Mouse (Mus musculus) urinary bladder, postnatal 10 days (tissue): ENCODE results near the gene Gm3402.
"Not testable (repeated sequence)": the region's sequence is repeated elsewhere in the genome, so short reads cannot be mapped to it uniquely, and the experiment has no call there.

Source experiments
- DNase-seq: peaks from one replicate; pipeline ENCODE4 v3.0.0; 2022; ENCODE audit warnings: low spot score

The Gm3402 gene

DNA sequence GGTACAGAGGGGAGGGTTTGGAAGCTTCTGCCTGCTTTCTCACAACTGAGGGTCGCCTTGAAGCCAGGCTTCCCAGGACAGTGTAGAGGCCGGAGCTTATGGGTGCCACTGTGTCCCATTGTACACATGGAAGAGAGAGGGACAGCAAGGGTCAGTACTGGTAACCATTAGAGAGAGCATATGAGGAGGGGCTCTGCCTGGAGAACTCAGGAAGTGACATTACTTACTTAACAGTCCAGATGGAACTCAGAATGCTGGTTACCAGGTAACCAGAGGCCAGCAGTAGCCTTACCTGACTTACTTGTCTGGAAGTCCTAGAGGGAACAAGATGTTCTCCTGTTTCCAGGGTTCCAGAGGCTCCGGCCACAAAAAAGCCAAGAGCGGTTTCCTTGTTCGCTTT lies at the start of gene Gm3402:
Gene Gm3402 (plus strand): TSS at position 301 of the 400 bp plus-strand sequence.
- DNase-seq = not testable (repeated sequence)

DNA sequence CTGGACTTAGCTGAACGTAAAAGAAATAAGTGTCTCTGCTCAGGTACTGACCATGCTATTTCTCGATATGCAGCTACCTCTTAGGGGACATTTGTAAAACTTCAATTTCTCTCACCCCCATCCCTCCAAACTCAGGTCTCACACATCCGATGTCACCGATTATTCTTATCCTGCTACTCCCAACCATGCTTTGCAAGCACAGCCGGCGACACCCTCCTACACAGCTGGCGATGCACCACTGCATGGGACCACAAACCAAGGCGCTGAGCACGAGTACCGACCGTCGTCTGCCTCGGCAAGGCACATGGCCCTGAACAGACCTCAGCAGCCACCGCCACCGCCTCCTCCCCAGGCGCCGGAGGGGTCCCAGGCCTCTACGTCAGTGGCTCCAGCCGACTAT lies 47.3 kb upstream of the Gm3402 start:
- no peak for DNase-seq

DNA sequence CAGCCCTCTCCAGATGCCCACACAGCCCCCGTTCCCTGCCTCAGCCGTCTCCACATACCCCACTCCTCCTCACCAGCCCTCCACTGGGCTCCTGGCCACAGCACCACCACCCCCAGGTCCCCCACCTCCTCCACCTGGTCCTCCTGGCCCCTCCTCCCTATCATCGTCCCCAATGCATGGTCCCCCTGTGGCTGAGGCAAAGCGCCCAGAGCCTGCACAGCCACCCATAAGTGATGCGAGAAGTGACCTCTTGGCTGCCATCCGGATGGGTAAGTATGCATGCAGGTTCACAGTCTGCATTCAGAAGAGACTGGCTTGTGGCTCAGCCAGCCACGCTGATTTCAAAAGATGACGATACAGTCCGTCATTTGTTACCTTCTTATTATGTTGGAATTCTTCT lies 45.6 kb upstream of the Gm3402 start:
- DNase-seq = no peak

DNA sequence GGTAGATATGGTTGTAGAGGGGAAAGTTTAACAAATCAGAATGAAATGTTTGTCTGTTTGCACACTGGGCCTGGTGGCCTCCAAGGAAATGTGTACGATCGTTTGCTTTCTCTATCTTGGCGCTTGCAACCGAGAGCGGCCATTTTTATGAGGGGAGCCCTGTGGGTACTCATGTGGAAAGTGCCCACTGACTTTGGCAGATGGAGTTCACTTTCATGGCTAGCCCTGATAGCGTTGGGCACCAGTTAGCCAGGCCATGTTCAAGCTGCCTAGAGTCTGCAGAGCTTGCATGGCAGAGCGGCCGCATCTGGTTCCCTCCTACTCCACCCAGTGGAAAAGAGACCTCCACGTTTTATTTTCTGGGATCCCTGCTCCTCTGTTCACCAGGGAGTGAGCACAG lies 43.1 kb upstream of the Gm3402 start:
- no peak for DNase-seq

DNA sequence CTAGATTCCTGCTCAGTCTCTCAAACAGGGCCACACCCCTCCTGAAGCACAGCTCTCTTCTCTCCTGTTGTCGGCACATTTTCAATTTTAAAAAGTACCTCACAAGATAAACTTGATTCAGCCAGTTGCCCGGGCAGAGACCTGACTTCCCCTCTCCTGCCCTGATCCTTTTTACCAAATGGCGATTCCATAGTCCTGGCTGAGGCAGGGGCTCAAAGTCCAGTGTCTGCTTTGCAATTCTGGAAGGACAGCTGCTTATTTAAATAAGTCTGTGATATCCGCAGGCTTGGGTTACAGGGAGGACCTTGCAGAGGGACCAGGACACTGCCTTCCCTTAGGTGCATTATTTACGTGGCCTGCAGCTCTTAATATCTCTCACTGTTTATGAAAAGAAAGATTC lies 42.6 kb upstream of the Gm3402 start:
- DNase-seq = no peak

DNA sequence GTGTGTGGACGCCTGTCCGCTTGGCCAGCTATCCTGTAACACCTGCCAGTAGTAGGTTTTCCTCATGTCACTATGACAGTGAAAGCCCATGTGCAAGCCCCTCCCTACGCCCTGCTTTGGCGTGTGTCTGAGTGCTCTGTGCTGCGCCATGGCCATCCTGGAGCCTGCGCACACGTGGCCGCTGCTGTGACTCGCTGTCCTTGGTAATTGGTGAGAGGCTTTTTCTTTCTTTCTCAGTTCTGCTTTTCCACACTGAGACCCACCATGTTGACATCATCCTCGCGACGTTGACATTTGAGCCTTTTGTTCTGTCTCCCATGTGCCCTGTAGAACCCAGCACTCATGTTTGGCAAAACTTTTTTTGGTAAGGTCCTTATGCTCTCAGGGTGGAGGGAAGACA lies 42.1 kb upstream of the Gm3402 start:
- DNase-seq = no peak

DNA sequence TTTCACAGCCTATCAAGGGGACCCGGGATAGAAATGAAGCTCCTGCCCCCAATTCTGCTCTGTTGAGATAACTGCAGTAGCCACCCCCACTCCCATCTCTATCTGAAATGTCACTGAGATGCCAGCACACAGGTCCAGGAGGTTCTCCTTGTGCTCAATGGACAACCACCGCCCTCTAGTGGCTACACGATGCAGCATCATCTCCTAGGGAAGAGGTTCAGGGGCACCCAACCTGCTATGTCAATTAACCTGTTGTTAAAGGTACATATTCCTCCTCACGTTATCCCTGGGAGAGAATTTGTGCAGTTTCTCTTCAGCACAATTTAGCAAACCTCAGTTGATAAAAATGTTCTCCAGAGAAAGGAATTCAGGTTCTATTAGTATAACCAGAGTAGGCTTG lies 34.4 kb upstream of the Gm3402 start:
- DNase-seq = not testable (repeated sequence)

DNA sequence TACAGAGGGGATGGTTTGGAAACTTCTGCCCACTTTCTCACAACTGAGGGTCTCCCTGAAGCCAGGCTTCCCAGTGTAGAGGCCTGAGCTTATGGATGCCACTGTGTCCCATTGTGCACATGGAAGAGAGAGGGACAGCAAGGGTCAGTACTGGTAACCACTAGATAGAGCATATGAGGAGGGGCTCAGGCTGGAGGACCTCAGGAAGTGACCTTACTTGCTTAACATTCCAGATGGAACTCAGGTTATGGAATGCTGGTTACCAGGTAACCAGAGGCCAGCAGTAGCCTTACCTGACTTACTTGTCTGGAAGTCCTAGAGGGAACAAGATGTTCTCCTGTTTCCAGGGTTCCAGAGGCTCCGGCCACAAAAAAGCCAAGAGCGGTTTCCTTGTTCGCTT lies 32.3 kb upstream of the Gm3402 start, which contains the start of gene Gm6408:
Gene Gm6408 (plus strand): TSS at position 301 of the 400 bp plus-strand sequence.
- DNase-seq = not testable (repeated sequence)

DNA sequence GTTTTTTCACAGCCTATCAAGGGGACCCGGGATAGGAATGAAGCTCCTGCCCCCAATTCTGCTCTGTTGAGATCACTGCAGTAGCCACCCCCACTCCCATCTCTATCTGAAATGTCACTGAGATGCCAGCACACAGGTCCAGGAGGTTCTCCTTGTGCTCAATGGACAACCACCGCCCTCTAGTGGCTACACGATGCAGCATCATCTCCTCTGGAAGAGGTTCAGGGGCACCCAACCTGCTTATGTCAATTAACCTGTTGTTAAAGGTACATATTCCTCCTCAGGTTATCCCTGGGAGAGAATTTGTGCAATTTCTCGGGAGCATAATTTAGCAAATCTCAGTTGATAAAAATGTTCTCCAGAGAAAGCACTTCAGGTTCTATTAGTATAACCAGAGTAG lies 25.0 kb upstream of the Gm3402 start:
- DNase-seq = not testable (repeated sequence)

DNA sequence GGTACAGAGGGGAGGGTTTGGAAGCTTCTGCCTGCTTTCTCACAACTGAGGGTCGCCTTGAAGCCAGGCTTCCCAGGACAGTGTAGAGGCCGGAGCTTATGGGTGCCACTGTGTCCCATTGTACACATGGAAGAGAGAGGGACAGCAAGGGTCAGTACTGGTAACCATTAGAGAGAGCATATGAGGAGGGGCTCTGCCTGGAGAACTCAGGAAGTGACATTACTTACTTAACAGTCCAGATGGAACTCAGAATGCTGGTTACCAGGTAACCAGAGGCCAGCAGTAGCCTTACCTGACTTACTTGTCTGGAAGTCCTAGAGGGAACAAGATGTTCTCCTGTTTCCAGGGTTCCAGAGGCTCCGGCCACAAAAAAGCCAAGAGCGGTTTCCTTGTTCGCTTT lies 22.9 kb upstream of the Gm3402 start, which contains the start of gene Gm6370:
Gene Gm6370 (plus strand): TSS at position 301 of the 400 bp plus-strand sequence.
- not testable (repeated sequence) for DNase-seq

DNA sequence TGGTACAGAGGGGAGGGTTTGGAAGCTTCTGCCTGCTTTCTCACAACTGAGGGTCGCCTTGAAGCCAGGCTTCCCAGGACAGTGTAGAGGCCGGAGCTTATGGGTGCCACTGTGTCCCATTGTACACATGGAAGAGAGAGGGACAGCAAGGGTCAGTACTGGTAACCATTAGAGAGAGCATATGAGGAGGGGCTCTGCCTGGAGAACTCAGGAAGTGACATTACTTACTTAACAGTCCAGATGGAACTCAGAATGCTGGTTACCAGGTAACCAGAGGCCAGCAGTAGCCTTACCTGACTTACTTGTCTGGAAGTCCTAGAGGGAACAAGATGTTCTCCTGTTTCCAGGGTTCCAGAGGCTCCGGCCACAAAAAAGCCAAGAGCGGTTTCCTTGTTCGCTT lies 11.8 kb upstream of the Gm3402 start, which contains the start of gene 4930449I24Rik:
Gene 4930449I24Rik (plus strand): TSS at position 301 of the 400 bp plus-strand sequence.
- DNase-seq = not testable (repeated sequence)

DNA sequence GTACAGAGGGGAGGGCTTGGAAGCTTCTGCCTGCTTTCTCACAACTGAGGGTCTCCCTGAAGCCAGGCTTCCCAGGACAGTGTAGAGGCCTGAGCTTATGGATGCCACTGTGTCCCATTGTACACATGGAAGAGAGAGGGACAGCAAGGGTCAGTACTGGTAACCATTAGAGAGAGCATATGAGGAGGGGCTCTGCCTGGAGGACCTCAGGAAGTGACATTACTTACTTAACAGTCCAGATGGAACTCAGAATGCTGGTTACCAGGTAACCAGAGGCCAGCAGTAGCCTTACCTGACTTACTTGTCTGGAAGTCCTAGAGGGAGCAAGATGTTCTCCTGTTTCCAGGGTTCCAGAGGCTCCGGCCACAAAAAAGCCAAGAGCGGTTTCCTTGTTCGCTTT lies 11.6 kb downstream of the Gm3402 start, which contains the start of gene Gm3404:
Gene Gm3404 (plus strand): TSS at position 301 of the 400 bp plus-strand sequence.
- not testable (repeated sequence) for DNase-seq

DNA sequence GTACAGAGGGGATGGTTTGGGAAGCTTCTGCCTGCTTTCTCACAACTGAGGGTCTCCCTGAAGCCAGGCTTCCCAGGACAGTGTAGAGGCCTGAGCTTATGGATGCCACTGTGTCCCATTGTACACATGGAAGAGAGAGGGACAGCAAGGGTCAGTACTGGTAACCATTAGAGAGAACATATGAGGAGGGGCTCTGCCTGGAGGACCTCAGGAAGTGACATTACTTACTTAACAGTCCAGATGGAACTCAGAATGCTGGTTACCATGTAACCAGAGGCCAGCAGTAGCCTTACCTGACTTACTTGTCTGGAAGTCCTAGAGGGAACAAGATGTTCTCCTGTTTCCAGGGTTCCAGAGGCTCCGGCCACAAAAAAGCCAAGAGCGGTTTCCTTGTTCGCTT lies 23.4 kb downstream of the Gm3402 start, which contains the start of gene Gm3409:
Gene Gm3409 (plus strand): TSS at position 301 of the 400 bp plus-strand sequence.
- not testable (repeated sequence) for DNase-seq

DNA sequence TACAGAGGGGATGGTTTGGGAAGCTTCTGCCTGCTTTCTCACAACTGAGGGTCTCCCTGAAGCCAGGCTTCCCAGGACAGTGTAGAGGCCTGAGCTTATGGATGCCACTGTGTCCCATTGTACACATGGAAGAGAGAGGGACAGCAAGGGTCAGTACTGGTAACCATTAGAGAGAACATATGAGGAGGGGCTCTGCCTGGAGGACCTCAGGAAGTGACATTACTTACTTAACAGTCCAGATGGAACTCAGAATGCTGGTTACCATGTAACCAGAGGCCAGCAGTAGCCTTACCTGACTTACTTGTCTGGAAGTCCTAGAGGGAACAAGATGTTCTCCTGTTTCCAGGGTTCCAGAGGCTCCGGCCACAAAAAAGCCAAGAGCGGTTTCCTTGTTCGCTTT lies 41.9 kb downstream of the Gm3402 start, which contains the start of gene Gm3415:
Gene Gm3415 (plus strand): TSS at position 301 of the 400 bp plus-strand sequence.
- DNase-seq = not testable (repeated sequence)

DNA sequence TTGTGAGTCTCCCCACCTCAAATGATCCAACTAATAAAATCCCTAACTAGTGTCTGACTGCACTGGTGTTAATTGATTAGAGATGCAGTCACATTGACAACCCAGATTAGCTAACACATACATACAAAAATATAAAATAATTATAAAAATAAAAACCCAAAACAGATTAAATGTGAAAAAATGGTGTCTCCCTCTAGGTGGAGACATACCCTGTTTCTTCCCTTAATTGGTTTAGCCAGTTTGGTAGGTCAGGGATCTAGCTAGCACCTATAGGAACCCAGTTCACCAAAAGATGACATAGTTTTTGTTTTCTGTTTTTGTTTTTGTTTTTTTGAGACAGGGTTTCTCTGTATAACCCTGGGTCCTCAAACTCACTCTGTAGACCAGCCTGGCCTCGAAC lies 50.3 kb downstream of the Gm3402 start:
- DNase-seq = no peak
